Mouse (Mus musculus): ENCODE data around the gene Ltb. TPM values are rescaled to one million over a fixed set of nuclear protein-coding genes. Genes with fewer than 3 reads are reported as not detected.

Gene Ltb
- polyA plus RNA-seq, 1 experiment from 2014 or later: 0.53 TPM

GRCm38 (mm10) chr17:35240384-35241304 lies 46.4 kb downstream of the Ltb start:
- WGBS (ENCODE audit: insufficient replicate concordance): 34% methylated on average over 12 of the region's 12 CpGs
- no peaks in the 10 kb centered on the region for H3K27me3 ChIP-seq
- peak overlapping the region; percentile 95 for H3K27ac ChIP-seq
- ATAC-seq (ENCODE audit: low read depth) (no peak), DNase-seq (no peak)
- H3K36me3 ChIP-seq: peaks cover 28% of the 10 kb centered on the region
- H3K4me3 ChIP-seq (replicated peaks): peak overlapping the region; percentile 92
- H3K9ac ChIP-seq: peak overlapping the region; percentile 97
- peak overlapping the region; percentile 97 for H3K4me2 ChIP-seq
- H3K4me1 ChIP-seq (replicated peaks): peaks cover 52% of the 10 kb centered on the region
- H3K9me3 ChIP-seq (replicated peaks): no peaks in the 10 kb centered on the region

GRCm38 (mm10) chr17:35241305-35242014 lies 47.2 kb downstream of the Ltb start, which contains the start of gene Ddx39b:
TSS of gene Ddx39b (plus strand) at chr17:35241746.
- peaks cover 60% of the 10 kb centered on the region for H3K4me1 ChIP-seq (replicated peaks)
- WGBS (ENCODE audit: insufficient replicate concordance): under 1% methylated on average over 69 of the region's 69 CpGs

GRCm38 (mm10) chr17:35242015-35242941 lies 48.0 kb downstream of the Ltb start:
- Histone ChIP-seq H3K4me2 (peak overlapping the region; percentile 97), H3K9me3 (replicated peaks) (no peaks in the 10 kb centered on the region), H3K27ac (peak overlapping the region; percentile 95), H3K9ac (peak overlapping the region; percentile 97), H3K4me3 (replicated peaks) (peak overlapping the region; percentile 92), H3K36me3 (peaks cover 45% of the 10 kb centered on the region), H3K27me3 (no peaks in the 10 kb centered on the region), H3K4me1 (replicated peaks) (peaks cover 62% of the 10 kb centered on the region)
- under 1% methylated on average over 55 of the region's 55 CpGs for WGBS (ENCODE audit: insufficient replicate concordance)
- DNase-seq (no peak), ATAC-seq (ENCODE audit: low read depth) (peak; percentile 55)

More at GRCm38 (mm10) chr17:35241305-35242014, 47.2 kb downstream of the Ltb start, which contains the start of gene Ddx39b:
- Histone ChIP-seq H3K27me3 (no peaks in the 10 kb centered on the region), H3K4me3 (replicated peaks) (peak within 1 kb of the TSS; percentile 92), H3K36me3 (peaks cover 36% of the 10 kb centered on the region), H3K9me3 (replicated peaks) (no peaks in the 10 kb centered on the region), H3K4me2 (peak within 1 kb of the TSS; percentile 97), H3K27ac (peak within 1 kb of the TSS; percentile 95), H3K9ac (peak within 1 kb of the TSS; percentile 97)
- DNase-seq (peak; percentile 93), ATAC-seq (ENCODE audit: low read depth) (peak; percentile 83)

- peaks cover 62% of the 10 kb centered on the region for H3K4me1 ChIP-seq (replicated peaks)
Measured at GRCm38 (mm10) chr17:35243086-35243485, 48.8 kb downstream of the Ltb start.

GRCm38 (mm10) chr17:35244999-35245398 lies 50.8 kb downstream of the Ltb start:
- Histone ChIP-seq H3K9me3 (replicated peaks) (no peaks in the 10 kb centered on the region), H3K4me2 (peak overlapping the region; percentile 97), H3K36me3 (peaks cover 72% of the 10 kb centered on the region), H3K27ac (no peak overlapping the region), H3K4me3 (replicated peaks) (peak overlapping the region; percentile 92), H3K4me1 (replicated peaks) (peaks cover 60% of the 10 kb centered on the region), H3K27me3 (no peaks in the 10 kb centered on the region), H3K9ac (peak overlapping the region; percentile 97; the same call in 1 of the 2 replicates)
- ATAC-seq (ENCODE audit: low read depth): no peak
- DNase-seq: no peak
- WGBS (ENCODE audit: insufficient replicate concordance): 74% methylated on average over 2 of the region's 2 CpGs

More at GRCm38 (mm10) chr17:35243086-35243485, 48.8 kb downstream of the Ltb start:
- peak overlapping the region; percentile 97 for H3K4me2 ChIP-seq
- ATAC-seq (ENCODE audit: low read depth) (no peak), DNase-seq (no peak)
- H3K4me3 ChIP-seq (replicated peaks): peak overlapping the region; percentile 92
- 8% methylated on average over 16 of the region's 16 CpGs for WGBS (ENCODE audit: insufficient replicate concordance)
- H3K36me3 ChIP-seq: peaks cover 53% of the 10 kb centered on the region
- H3K9me3 ChIP-seq (replicated peaks): no peaks in the 10 kb centered on the region
- peak overlapping the region; percentile 97 for H3K9ac ChIP-seq
- H3K27me3 ChIP-seq: no peaks in the 10 kb centered on the region
- H3K27ac ChIP-seq: peak overlapping the region; percentile 95

Small RNA genes within 50 kb of the gene (microRNA-seq; reads per million reads assigned to microRNA genes)
- gene Mir6973a (not detected), gene Mir6974 (not detected), gene Mir6975 (2.1 reads per million)

Other genes starting within 250 kb of the Ltb start
- 0.07 and 0.15 TPM in 2 replicates for gene Hspa1b, start 235.2 kb upstream of the Ltb start, polyA plus RNA-seq (2015; fragmentation: Nextera tagmentation; extraction: Ambion mirVana)
- gene Gm20481, start 224.5 kb upstream of the Ltb start, polyA plus RNA-seq (2015; fragmentation: Nextera tagmentation; extraction: Ambion mirVana): not detected in 2 replicates
- 2.1 and 2.3 TPM in 2 replicates for gene Hspa1a, start 222.3 kb upstream of the Ltb start, polyA plus RNA-seq (2015; fragmentation: Nextera tagmentation; extraction: Ambion mirVana)
- 0.10 and 0.34 TPM in 2 replicates for gene Hspa1l, start 221.7 kb upstream of the Ltb start, polyA plus RNA-seq (2015; fragmentation: Nextera tagmentation; extraction: Ambion mirVana)
- 163 and 178 TPM in 2 replicates for gene Lsm2, start 212.6 kb upstream of the Ltb start, polyA plus RNA-seq (2015; fragmentation: Nextera tagmentation; extraction: Ambion mirVana)
- gene Vars, start 193.5 kb upstream of the Ltb start, polyA plus RNA-seq (2015; fragmentation: Nextera tagmentation; extraction: Ambion mirVana): 110 and 112 TPM in 2 replicates
- gene Vwa7, start 177.9 kb upstream of the Ltb start, polyA plus RNA-seq (2015; fragmentation: Nextera tagmentation; extraction: Ambion mirVana): 0.08 TPM in 2 replicates
- 2.5 and 2.8 TPM in 2 replicates for gene Sapcd1, start 166.4 kb upstream of the Ltb start, polyA plus RNA-seq (2015; fragmentation: Nextera tagmentation; extraction: Ambion mirVana)
- 3.2 and 3.4 TPM in 2 replicates for gene Msh5, start 147.7 kb upstream of the Ltb start, polyA plus RNA-seq (2015; fragmentation: Nextera tagmentation; extraction: Ambion mirVana)
- 141 and 147 TPM in 2 replicates for gene Clic1, start 144.5 kb upstream of the Ltb start, polyA plus RNA-seq (2015; fragmentation: Nextera tagmentation; extraction: Ambion mirVana)
- gene Ddah2, start 135.4 kb upstream of the Ltb start, polyA plus RNA-seq (2015; fragmentation: Nextera tagmentation; extraction: Ambion mirVana): 28.9 and 30.6 TPM in 2 replicates
- 0.25 and 0.31 TPM in 2 replicates for gene Ly6g6c, start 129.1 kb upstream of the Ltb start, polyA plus RNA-seq (2015; fragmentation: Nextera tagmentation; extraction: Ambion mirVana)
- 4.1 and 5.2 TPM in 2 replicates for gene Mpig6b, start 128.3 kb upstream of the Ltb start, polyA plus RNA-seq (2015; fragmentation: Nextera tagmentation; extraction: Ambion mirVana)
- 0.13 and 0.23 TPM in 2 replicates for gene Ly6g6e, start 117.5 kb upstream of the Ltb start, polyA plus RNA-seq (2015; fragmentation: Nextera tagmentation; extraction: Ambion mirVana)
- gene Ly6g6d, start 116.4 kb upstream of the Ltb start, polyA plus RNA-seq (2015; fragmentation: Nextera tagmentation; extraction: Ambion mirVana): 0.35 and 0.47 TPM in 2 replicates
- 7.2 and 7.3 TPM in 2 replicates for gene Ly6g6f, start 108.8 kb upstream of the Ltb start, polyA plus RNA-seq (2015; fragmentation: Nextera tagmentation; extraction: Ambion mirVana)
- 51.0 and 54.9 TPM in 2 replicates for gene Abhd16a, start 105.2 kb upstream of the Ltb start, polyA plus RNA-seq (2015; fragmentation: Nextera tagmentation; extraction: Ambion mirVana)
- gene Ly6g5c, start 86.2 kb upstream of the Ltb start, polyA plus RNA-seq (2015; fragmentation: Nextera tagmentation; extraction: Ambion mirVana): not detected in 2 replicates
- gene Ly6g5b, start 79.0 kb upstream of the Ltb start, polyA plus RNA-seq (2015; fragmentation: Nextera tagmentation; extraction: Ambion mirVana): 0.21 and 0.28 TPM in 2 replicates
- 14.1 and 14.8 TPM in 2 replicates for gene Gpank1, start 73.0 kb upstream of the Ltb start, polyA plus RNA-seq (2015; fragmentation: Nextera tagmentation; extraction: Ambion mirVana)
- 176 and 182 TPM in 2 replicates for gene Csnk2b, start 72.4 kb upstream of the Ltb start, polyA plus RNA-seq (2015; fragmentation: Nextera tagmentation; extraction: Ambion mirVana)
- 3.1 and 3.6 TPM in 2 replicates for gene D17H6S53E, start 68.1 kb upstream of the Ltb start, polyA plus RNA-seq (2015; fragmentation: Nextera tagmentation; extraction: Ambion mirVana)
- gene Apom, start 62.4 kb upstream of the Ltb start, polyA plus RNA-seq (2015; fragmentation: Nextera tagmentation; extraction: Ambion mirVana): 553 and 573 TPM in 2 replicates
- 22.4 and 27.4 TPM in 2 replicates for gene Bag6, start 59.3 kb upstream of the Ltb start, polyA plus RNA-seq (2015; fragmentation: Nextera tagmentation; extraction: Ambion mirVana)
- 45.1 and 51.5 TPM in 2 replicates for gene Prrc2a, start 29.5 kb upstream of the Ltb start, polyA plus RNA-seq (2015; fragmentation: Nextera tagmentation; extraction: Ambion mirVana)
- 17.4 and 18.5 TPM in 2 replicates for gene Aif1, start 18.4 kb upstream of the Ltb start, polyA plus RNA-seq (2015; fragmentation: Nextera tagmentation; extraction: Ambion mirVana)
- gene Lst1, start 6.0 kb upstream of the Ltb start, polyA plus RNA-seq (2015; fragmentation: Nextera tagmentation; extraction: Ambion mirVana): 21.6 and 29.0 TPM in 2 replicates
- gene Tnf, start 7.6 kb downstream of the Ltb start, polyA plus RNA-seq (2015; fragmentation: Nextera tagmentation; extraction: Ambion mirVana): 0.25 and 0.35 TPM in 2 replicates
- 0.07 and 0.10 TPM in 2 replicates for gene Lta, start 10.9 kb downstream of the Ltb start, polyA plus RNA-seq (2015; fragmentation: Nextera tagmentation; extraction: Ambion mirVana)
- 0.36 TPM in 1 of 2 replicates, not detected in the other for gene Gm16181, start 26.4 kb downstream of the Ltb start, polyA plus RNA-seq (2015; fragmentation: Nextera tagmentation; extraction: Ambion mirVana)
- gene Atp6v1g2, start 39.2 kb downstream of the Ltb start, polyA plus RNA-seq (2015; fragmentation: Nextera tagmentation; extraction: Ambion mirVana): 0.76 and 1.3 TPM in 2 replicates
- gene Nfkbil1, start 41.4 kb downstream of the Ltb start, polyA plus RNA-seq (2015; fragmentation: Nextera tagmentation; extraction: Ambion mirVana): 3.9 and 4.4 TPM in 2 replicates
- 208 and 220 TPM in 2 replicates for gene Ddx39b, start 47.3 kb downstream of the Ltb start, polyA plus RNA-seq (2015; fragmentation: Nextera tagmentation; extraction: Ambion mirVana)
- gene H2-D1, start 68.3 kb downstream of the Ltb start, polyA plus RNA-seq (2015; fragmentation: Nextera tagmentation; extraction: Ambion mirVana): 74.5 and 77.7 TPM in 2 replicates
- gene H2-Q1, start 126.0 kb downstream of the Ltb start, polyA plus RNA-seq (2015; fragmentation: Nextera tagmentation; extraction: Ambion mirVana): 1.0 and 1.4 TPM in 2 replicates
- gene H2-Q2, start 147.8 kb downstream of the Ltb start, polyA plus RNA-seq (2015; fragmentation: Nextera tagmentation; extraction: Ambion mirVana): 0.68 and 0.90 TPM in 2 replicates
- gene H2-Q4, start 185.2 kb downstream of the Ltb start, polyA plus RNA-seq (2015; fragmentation: Nextera tagmentation; extraction: Ambion mirVana): 1.7 and 2.0 TPM in 2 replicates
- gene H2-Q6, start 230.4 kb downstream of the Ltb start, polyA plus RNA-seq (2015; fragmentation: Nextera tagmentation; extraction: Ambion mirVana): 9.6 and 11.1 TPM in 2 replicates
- gene H2-Q7, start 244.7 kb downstream of the Ltb start, polyA plus RNA-seq (2015; fragmentation: Nextera tagmentation; extraction: Ambion mirVana): 23.9 and 24.6 TPM in 2 replicates

All from liver, embryonic 13.5 days (tissue).